Mouse (Mus musculus) layer of hippocampus, postnatal 36 days (tissue): ENCODE results near the gene Ccndbp1. TPM values are rescaled to one million over a fixed set of nuclear protein-coding genes. Genes with fewer than 3 reads are reported as not detected.

Experiments used
- microRNA-seq, 2 experiments: library from miRNA; unstranded; fragments of <30 nt; microRNA quantifications; one replicate each; pipeline ENCODE4 v1.2.0; 2021
- total RNA-seq, 2 experiments: library from RNA; stranded (reverse); gene quantifications; 2 replicates each; pipeline ENCODE4 v1.2.3; 2021

Gene Ccndbp1
- total RNA-seq, 2 experiments from 2014 or later = 57.0 to 58.5 TPM

Small RNAs within 50 kb of the gene (microRNA-seq; reads per million reads assigned to microRNA genes)
- gene Gm44325 = 0 reads per million in 2 experiments

Other genes starting within 250 kb of the Ccndbp1 start
- 10 to 100 TPM; 23.7 to 25.4 TPM for gene Cdan1, start 158.3 kb upstream of the Ccndbp1 start, total RNA-seq
- gene Ttbk2, start 157.8 kb upstream of the Ccndbp1 start, total RNA-seq = 10 to 100 TPM; 69.6 to 72.2 TPM
- 10 to 100 TPM; 43.6 to 44.5 TPM for gene Ubr1, start 37.7 kb upstream of the Ccndbp1 start, total RNA-seq
- 10 to 100 TPM; 23.0 to 26.2 TPM for gene Tmem62, start 31.4 kb upstream of the Ccndbp1 start, total RNA-seq
- gene Epb42, start 28.7 kb downstream of the Ccndbp1 start, total RNA-seq = not detected
- gene Tgm5, start 77.4 kb downstream of the Ccndbp1 start, total RNA-seq = not detected
- gene Tgm7, start 101.4 kb downstream of the Ccndbp1 start, total RNA-seq = under 1 TPM; 0.18 to 0.20 TPM
- gene Adal, start 132.0 kb downstream of the Ccndbp1 start, total RNA-seq = 10 to 100 TPM; 22.7 to 24.1 TPM
- 1 to 10 TPM; 7.0 to 7.2 TPM for gene Lcmt2, start 132.2 kb downstream of the Ccndbp1 start, total RNA-seq
- 10 to 100 TPM; 40.3 to 45.9 TPM for gene Tubgcp4, start 162.3 kb downstream of the Ccndbp1 start, total RNA-seq
- 1 to 10 TPM; 6.3 to 8.2 TPM for gene Zscan29, start 162.7 kb downstream of the Ccndbp1 start, total RNA-seq